Mouse (Mus musculus) neural tube, embryonic 12.5 days (tissue): ENCODE data around the gene Gm45021. TPM values are rescaled to one million over a fixed set of nuclear protein-coding genes. Genes with fewer than 3 reads are reported as not detected.

ENCODE experiments used
- ATAC-seq: fragments of 200-750 bp; cut with Nextera tagmentation; 2 replicates; pipeline ENCODE4 v1.8.0; 2017; ENCODE audit warnings: low read depth, mild to moderate bottlenecking, moderate TSS enrichment, moderate library complexity; ENCODE audit not compliant: low FRiP score
- H3K27ac ChIP-seq: fragments of 300-500 bp; sonication (generic); 2 replicates; pipeline ENCODE4 v1.5.1; 2016
- H3K27me3 ChIP-seq: fragments of 300-500 bp; sonication (generic); replicated peaks from 2 replicates; pipeline ENCODE4 v1.6.1; 2016; ENCODE audit warnings: mild to moderate bottlenecking
- H3K36me3 ChIP-seq: fragments of 300-500 bp; sonication (generic); 2 replicates; pipeline ENCODE4 v1.6.1; 2016; ENCODE audit warnings: mild to moderate bottlenecking
- H3K4me1 ChIP-seq: fragments of 300-500 bp; sonication (generic); 2 replicates; pipeline ENCODE4 v1.6.1; 2016
- H3K4me2 ChIP-seq: fragments of 300-500 bp; sonication (generic); replicated peaks from 2 replicates; pipeline ENCODE4 v1.6.1; 2016; ENCODE audit warnings: mild to moderate bottlenecking
- H3K4me3 ChIP-seq: fragments of 300-500 bp; sonication (generic); 2 replicates; pipeline ENCODE4 v1.5.1; 2016
- H3K9ac ChIP-seq: fragments of 300-500 bp; sonication (generic); 2 replicates; pipeline ENCODE4 v1.6.1; 2016; ENCODE audit warnings: mild to moderate bottlenecking
- H3K9me3 ChIP-seq: fragments of 300-500 bp; sonication (generic); 2 replicates; pipeline ENCODE4 v1.6.1; 2016; ENCODE audit warnings: mild to moderate bottlenecking
- WGBS: fragments of 180-500 bp; shearing (Covaris S2); methylation state at CpG from one replicate; pipeline ENCODE4 v1.1.7; 2016; 5-methylcytosine and 5-hydroxymethylcytosine counted together
- polyA plus RNA-seq: library from polyadenylated mRNA; unstranded; fragments of >200 nt; fragmentation: Nextera tagmentation; extraction: Ambion mirVana; gene quantifications from 2 replicates; pipeline ENCODE4 v1.2.1, GENCODE M21; 2016

The Gm45021 gene
- polyA plus RNA-seq, 1 experiment from 2014 or later = not detected

DNA sequence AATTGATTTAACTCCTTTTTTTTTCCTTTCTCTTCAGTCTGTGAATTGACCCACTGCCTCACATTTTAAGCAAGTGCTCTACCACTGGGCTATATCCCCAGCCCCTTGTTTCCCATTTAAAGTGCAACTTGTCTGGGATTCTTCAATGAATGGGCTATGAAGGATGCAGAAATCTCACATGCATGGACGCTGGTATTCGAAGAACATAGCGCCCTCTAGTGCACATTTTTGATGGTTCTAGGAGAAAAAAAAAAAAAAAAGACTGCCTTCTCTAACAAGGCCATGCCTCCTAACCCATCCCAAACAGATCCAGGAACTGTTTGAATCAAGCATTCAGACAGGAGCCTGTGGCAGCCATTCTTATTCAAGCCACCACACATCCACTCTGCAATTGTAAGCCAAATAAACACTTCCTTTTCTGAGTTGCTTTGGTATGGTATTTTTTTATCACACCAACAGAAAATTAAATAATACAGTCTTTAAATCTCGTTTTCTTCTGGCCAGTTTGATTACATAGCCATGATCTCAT lies 53.4 kb downstream of the Gm45021 start:
- H3K9me3 ChIP-seq = no peaks in the 10 kb centered on the region
- H3K4me1 ChIP-seq = no peaks in the 10 kb centered on the region
- H3K4me3 ChIP-seq = no peak overlapping the region
- ATAC-seq = 0 out of 2 replicates have a peak, but pooled peaks have one; percentile 56
- no peaks in the 10 kb centered on the region for H3K36me3 ChIP-seq
- no peak overlapping the region for H3K27ac ChIP-seq
- no peaks in the 10 kb centered on the region for H3K27me3 ChIP-seq
- no peak overlapping the region for H3K9ac ChIP-seq
- no peak overlapping the region for H3K4me2 ChIP-seq
- 21% methylated on average over 4 of the region's 4 CpGs for WGBS

DNA sequence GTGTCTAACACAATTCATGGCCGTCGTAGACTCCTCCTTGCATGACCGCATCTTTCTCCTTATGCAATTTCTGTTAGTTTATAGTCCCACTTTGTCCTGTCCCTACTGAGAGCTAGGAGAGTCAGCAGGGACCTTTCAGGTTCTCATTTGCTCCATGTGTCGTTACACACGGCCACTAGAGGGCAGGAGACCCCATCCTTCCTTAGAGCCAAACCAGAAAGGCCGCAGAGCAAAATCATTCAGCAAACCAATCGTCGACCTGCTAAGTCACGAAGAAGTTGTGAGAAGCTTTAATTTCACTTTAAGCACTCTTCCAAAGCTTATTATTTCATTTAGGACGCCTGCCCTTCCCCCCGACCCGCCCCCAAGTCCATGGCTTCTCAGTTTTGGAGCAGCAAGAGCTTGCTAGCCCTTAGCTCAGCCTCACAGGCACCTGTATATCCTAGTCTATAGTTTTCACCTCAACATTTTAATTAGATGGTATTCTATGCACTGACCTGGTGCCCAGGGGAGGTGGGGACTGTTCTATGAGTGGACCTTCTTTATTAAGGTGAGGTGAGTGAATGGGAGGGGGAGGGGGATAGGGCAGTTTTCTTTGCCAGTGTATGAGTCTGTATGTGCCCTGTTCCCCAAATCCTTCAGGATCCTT lies 56.4 kb downstream of the Gm45021 start:
- Histone ChIP-seq H3K9me3 (no peaks in the 10 kb centered on the region), H3K4me3 (no peak overlapping the region), H3K27ac (no peak overlapping the region), H3K27me3 (no peaks in the 10 kb centered on the region), H3K4me1 (no peaks in the 10 kb centered on the region), H3K9ac (no peak overlapping the region), H3K36me3 (no peaks in the 10 kb centered on the region), H3K4me2 (no peak overlapping the region)
- 0 out of 2 replicates have a peak, but pooled peaks have one; percentile 33 for ATAC-seq
- WGBS = 18% methylated on average over 12 of the region's 12 CpGs

DNA sequence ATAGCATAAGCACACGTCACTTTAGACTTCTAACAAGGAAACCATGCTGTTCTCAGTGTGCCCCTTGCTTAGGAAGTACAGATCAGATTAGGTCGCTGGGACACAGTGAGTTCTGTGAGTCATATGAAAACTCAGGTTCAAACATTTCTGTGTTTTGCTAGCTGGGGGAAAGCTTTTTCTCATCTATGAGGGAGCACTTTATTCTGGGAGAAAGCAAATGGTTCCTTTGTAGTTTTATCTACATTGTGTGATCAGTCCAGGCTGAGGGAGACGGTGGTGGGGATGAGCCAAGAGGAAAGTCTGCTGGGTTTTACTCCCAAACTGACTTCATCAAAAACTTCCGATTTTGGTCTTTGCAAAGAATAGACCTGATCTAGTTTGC lies 56.9 kb downstream of the Gm45021 start:
- 82% methylated on average over 4 of the region's 4 CpGs for WGBS
- Histone ChIP-seq H3K9ac (no peak overlapping the region), H3K27ac (no peak overlapping the region), H3K4me1 (no peaks in the 10 kb centered on the region), H3K36me3 (no peaks in the 10 kb centered on the region), H3K27me3 (no peaks in the 10 kb centered on the region), H3K9me3 (no peaks in the 10 kb centered on the region), H3K4me2 (no peak overlapping the region), H3K4me3 (no peak overlapping the region)
- ATAC-seq = no peak

DNA sequence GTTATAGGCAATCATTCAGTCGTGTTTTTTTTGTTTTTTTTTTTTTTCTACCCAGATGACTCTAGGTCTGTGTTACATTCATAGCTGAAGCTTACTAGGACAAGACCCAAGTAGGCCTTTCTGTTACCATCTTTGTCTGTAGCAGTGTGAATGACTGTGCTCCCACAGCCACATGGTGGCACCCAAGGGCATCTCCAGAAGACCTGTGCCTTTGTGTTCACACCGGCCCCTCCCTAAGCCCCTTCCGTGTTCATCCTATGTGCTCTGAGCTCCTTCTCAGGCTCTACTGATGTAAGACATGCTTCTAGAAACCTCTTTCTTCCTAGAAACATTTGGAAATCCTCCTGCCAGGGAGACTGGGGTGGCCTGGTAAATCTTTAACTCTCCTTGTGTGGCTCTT lies 57.6 kb downstream of the Gm45021 start, which contains the start of gene Gimap8:
Gene Gimap8, plus strand, starts transcription at position 240 of the 400 bp plus-strand sequence.
- Histone ChIP-seq H3K27ac (no peak within 1 kb of the TSS), H3K9me3 (no peaks in the 10 kb centered on the region), H3K36me3 (no peaks in the 10 kb centered on the region), H3K27me3 (no peaks in the 10 kb centered on the region), H3K4me1 (no peaks in the 10 kb centered on the region), H3K4me3 (no peak within 1 kb of the TSS), H3K4me2 (no peak within 1 kb of the TSS), H3K9ac (no peak within 1 kb of the TSS)
- no peak for ATAC-seq
- 47% methylated on average over 3 of the region's 3 CpGs for WGBS

DNA sequence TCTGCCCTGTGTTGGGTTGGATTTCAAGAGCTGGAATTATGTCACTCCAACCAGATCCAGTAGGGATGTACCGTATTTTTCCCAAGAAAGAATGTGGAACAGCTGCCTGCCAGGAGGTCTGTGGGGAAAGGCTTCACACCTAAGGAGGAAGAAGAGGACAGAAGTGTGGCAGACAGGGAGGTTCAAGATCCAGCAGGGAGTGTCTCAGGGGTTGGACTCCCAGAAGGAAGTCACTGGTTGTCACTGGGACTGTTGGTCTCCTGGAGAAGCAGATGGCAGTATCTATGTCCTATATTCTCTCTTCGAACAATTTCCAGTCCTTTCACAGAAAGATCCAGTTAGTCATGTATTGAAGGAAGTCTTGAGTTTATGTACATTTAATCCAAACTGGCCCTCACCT lies 58.2 kb downstream of the Gm45021 start:
- no peaks in the 10 kb centered on the region for H3K4me1 ChIP-seq

DNA sequence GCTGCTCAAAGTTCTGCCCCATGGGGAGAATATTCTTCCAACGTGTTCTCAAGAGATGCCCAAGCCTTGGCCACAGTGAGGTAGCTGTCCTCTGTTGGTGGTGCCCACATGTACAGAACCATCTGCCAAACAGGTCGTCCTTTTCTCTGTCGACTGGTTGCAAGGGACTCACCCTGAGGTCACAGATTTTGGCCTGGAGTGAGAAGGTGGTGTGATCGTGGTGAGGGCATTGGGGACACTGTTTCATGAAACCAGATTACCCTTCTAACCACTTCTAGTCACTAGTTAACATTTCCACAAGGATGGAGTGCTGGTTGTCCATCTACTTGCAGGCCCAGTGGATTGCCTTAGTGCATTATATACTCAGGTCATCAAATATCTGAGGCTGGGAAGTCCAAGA lies 59.4 kb downstream of the Gm45021 start:
- no peaks in the 10 kb centered on the region for H3K9me3 ChIP-seq
- no peak for ATAC-seq
- no peak overlapping the region for H3K4me3 ChIP-seq
- H3K4me1 ChIP-seq = no peaks in the 10 kb centered on the region
- WGBS = 85% methylated on average over 4 of the region's 4 CpGs
- H3K9ac ChIP-seq = no peak overlapping the region
- H3K36me3 ChIP-seq = no peaks in the 10 kb centered on the region
- H3K4me2 ChIP-seq = no peak overlapping the region
- no peak overlapping the region for H3K27ac ChIP-seq
- H3K27me3 ChIP-seq = no peaks in the 10 kb centered on the region

More for the DNA sequence above, 58.2 kb downstream of the Gm45021 start:
- Histone ChIP-seq H3K9me3 (no peaks in the 10 kb centered on the region), H3K4me3 (no peak overlapping the region), H3K27me3 (no peaks in the 10 kb centered on the region), H3K9ac (no peak overlapping the region), H3K4me2 (no peak overlapping the region), H3K36me3 (no peaks in the 10 kb centered on the region), H3K27ac (no peak overlapping the region)
- ATAC-seq = no peak
- WGBS = 92% methylated on average over 2 of the region's 2 CpGs

DNA sequence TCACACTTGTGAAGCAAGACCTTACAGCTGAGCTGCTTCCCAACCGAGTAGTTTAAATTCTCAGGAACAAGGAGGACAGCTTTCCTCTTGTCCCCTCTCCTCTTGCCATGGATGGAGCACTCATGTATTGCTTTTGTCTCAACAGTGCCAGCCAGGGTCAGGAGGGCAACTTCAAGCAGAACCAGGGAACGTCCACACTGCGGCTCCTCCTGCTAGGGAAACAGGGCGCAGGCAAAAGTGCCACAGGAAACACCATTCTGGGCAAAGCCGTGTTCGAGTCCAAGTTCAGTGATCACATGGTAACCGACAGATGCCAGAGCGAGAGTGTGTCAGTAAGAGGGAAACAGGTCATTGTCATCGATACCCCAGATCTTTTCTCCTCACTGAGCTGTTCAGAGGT lies 60.6 kb downstream of the Gm45021 start:
- Histone ChIP-seq H3K9me3 (no peaks in the 10 kb centered on the region), H3K9ac (no peak overlapping the region), H3K4me2 (no peak overlapping the region), H3K36me3 (no peaks in the 10 kb centered on the region), H3K4me1 (no peaks in the 10 kb centered on the region), H3K4me3 (no peak overlapping the region), H3K27me3 (no peaks in the 10 kb centered on the region), H3K27ac (no peak overlapping the region)
- 90% methylated on average over 9 of the region's 9 CpGs for WGBS
- ATAC-seq = no peak

DNA sequence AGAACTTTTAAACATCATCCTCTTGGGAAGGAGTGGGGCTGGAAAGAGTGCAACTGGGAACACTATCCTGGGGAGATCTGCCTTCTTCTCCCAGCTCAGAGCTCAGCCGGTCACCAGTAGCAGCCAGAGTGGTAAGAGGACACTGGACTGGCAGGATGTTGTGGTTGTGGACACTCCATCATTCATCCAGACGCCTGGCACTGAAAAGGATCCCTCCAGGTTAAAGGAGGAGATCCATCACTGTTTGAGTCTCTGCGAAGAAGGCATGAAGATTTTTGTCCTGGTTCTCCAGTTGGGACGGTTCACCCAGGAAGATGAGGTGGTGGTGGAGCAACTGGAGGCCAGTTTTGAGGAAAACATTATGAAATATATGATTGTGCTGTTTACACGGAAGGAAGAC lies 69.3 kb downstream of the Gm45021 start:
- Histone ChIP-seq H3K27ac (no peak overlapping the region), H3K9ac (no peak overlapping the region), H3K27me3 (no peaks in the 10 kb centered on the region), H3K36me3 (no peaks in the 10 kb centered on the region), H3K4me3 (no peak overlapping the region), H3K4me2 (no peak overlapping the region), H3K4me1 (no peaks in the 10 kb centered on the region), H3K9me3 (no peaks in the 10 kb centered on the region)
- WGBS = 86% methylated on average over 5 of the region's 5 CpGs
- ATAC-seq = no peak

Other genes starting within 250 kb of the Gm45021 start
- gene Krba1, start 194.0 kb upstream of the Gm45021 start, polyA plus RNA-seq = 26.3 and 27.4 TPM in 2 replicates
- gene Zfp467, start 143.8 kb upstream of the Gm45021 start, polyA plus RNA-seq = 18.4 and 18.5 TPM in 2 replicates
- gene Sspo, start 141.4 kb upstream of the Gm45021 start, polyA plus RNA-seq = 0.28 and 0.63 TPM in 2 replicates
- gene Atp6v0e2, start 52.0 kb upstream of the Gm45021 start, polyA plus RNA-seq = 97.7 and 107 TPM in 2 replicates
- 15.6 and 20.1 TPM in 2 replicates for gene Lrrc61, start 34.8 kb upstream of the Gm45021 start, polyA plus RNA-seq
- gene Rarres2, start 16.8 kb upstream of the Gm45021 start, polyA plus RNA-seq = 3.9 and 4.7 TPM in 2 replicates
- 42.6 and 44.0 TPM in 2 replicates for gene Repin1, start 4.3 kb downstream of the Gm45021 start, polyA plus RNA-seq
- gene Gm44965, start 4.3 kb downstream of the Gm45021 start, polyA plus RNA-seq = not detected in 2 replicates
- 13.8 TPM in 2 replicates for gene Zfp775, start 12.5 kb downstream of the Gm45021 start, polyA plus RNA-seq
- gene AI854703, start 37.2 kb downstream of the Gm45021 start, polyA plus RNA-seq = 4.1 and 4.6 TPM in 2 replicates
- 0.70 and 1.1 TPM in 2 replicates for gene Gimap8, start 57.6 kb downstream of the Gm45021 start, polyA plus RNA-seq
- 2.2 and 2.5 TPM in 2 replicates for gene Gimap9, start 86.5 kb downstream of the Gm45021 start, polyA plus RNA-seq
- gene Gimap4, start 94.9 kb downstream of the Gm45021 start, polyA plus RNA-seq = 3.1 and 4.3 TPM in 2 replicates
- 9.6 and 11.4 TPM in 2 replicates for gene Gimap6, start 118.6 kb downstream of the Gm45021 start, polyA plus RNA-seq
- gene Gm28053, start 129.0 kb downstream of the Gm45021 start, polyA plus RNA-seq = 0.70 TPM in 1 of 2 replicates, not detected in the other
- gene Gimap7, start 129.0 kb downstream of the Gm45021 start, polyA plus RNA-seq = not detected in 2 replicates
- 6.0 and 8.3 TPM in 2 replicates for gene Gimap1, start 149.4 kb downstream of the Gm45021 start, polyA plus RNA-seq
- gene Gimap5, start 156.6 kb downstream of the Gm45021 start, polyA plus RNA-seq = 1.4 and 1.8 TPM in 2 replicates
- not detected in 2 replicates for gene Gimap3, start 181.2 kb downstream of the Gm45021 start, polyA plus RNA-seq